Mouse (Mus musculus): ENCODE measurements around the gene Col5a2. TPM values are rescaled to one million over a fixed set of nuclear protein-coding genes. Genes with fewer than 3 reads are reported as not detected.
"Not testable (repeated sequence)": the region's sequence is repeated elsewhere in the genome, so short reads cannot be mapped to it uniquely, and the experiment has no call there.

The Col5a2 gene
- polyA plus RNA-seq, 1 experiment, result 26.1 TPM

- DNase-seq (ENCODE audit: low read depth), result not testable (repeated sequence)
Observed at GRCm38 (mm10) chr1:45429145-45429544, 73.9 kb downstream of the Col5a2 start.

- no peak for DNase-seq (ENCODE audit: low read depth)
Observed at GRCm38 (mm10) chr1:45423915-45424314, 79.2 kb downstream of the Col5a2 start.

- no peak for DNase-seq (ENCODE audit: low read depth)
Observed at GRCm38 (mm10) chr1:45420554-45420953, 82.5 kb downstream of the Col5a2 start.

GRCm38 (mm10) chr1:45419858-45420257 lies 83.2 kb downstream of the Col5a2 start:
- DNase-seq (ENCODE audit: low read depth), result no peak

GRCm38 (mm10) chr1:45381866-45382265 lies 121.2 kb downstream of the Col5a2 start:
- no peak for DNase-seq (ENCODE audit: low read depth)

- no peak for DNase-seq (ENCODE audit: low read depth)
Observed at GRCm38 (mm10) chr1:45379992-45380690, 122.9 kb downstream of the Col5a2 start.

GRCm38 (mm10) chr1:45365427-45365826 lies 137.7 kb downstream of the Col5a2 start:
- DNase-seq (ENCODE audit: low read depth), result no peak

GRCm38 (mm10) chr1:45363274-45363673 lies 139.8 kb downstream of the Col5a2 start:
- no peak for DNase-seq (ENCODE audit: low read depth)

- DNase-seq (ENCODE audit: low read depth), result no peak
Observed at GRCm38 (mm10) chr1:45359673-45360072, 143.4 kb downstream of the Col5a2 start.

- no peak for DNase-seq (ENCODE audit: low read depth)
Observed at GRCm38 (mm10) chr1:45359147-45359546, 143.9 kb downstream of the Col5a2 start.

- DNase-seq (ENCODE audit: low read depth), result no peak
Observed at GRCm38 (mm10) chr1:45358020-45358419, 145.1 kb downstream of the Col5a2 start.

- DNase-seq (ENCODE audit: low read depth), result peak; percentile 65
Observed at GRCm38 (mm10) chr1:45355944-45356343, 147.1 kb downstream of the Col5a2 start.

- no peak for DNase-seq (ENCODE audit: low read depth)
Observed at GRCm38 (mm10) chr1:45329149-45329548, 173.9 kb downstream of the Col5a2 start.

Other genes starting within 250 kb of the Col5a2 start
- gene Col3a1, start 191.7 kb downstream of the Col5a2 start, polyA plus RNA-seq (2012; rRNA removed), result 231 and 259 TPM in 2 replicates

All from gonadal fat pad, adult 2 months (tissue).